Mouse (Mus musculus) right cerebral cortex, adult 2 months (tissue): ENCODE data around the gene Trappc10.

Experiments used
- DNase-seq, 2 experiments: peaks; one replicate each; pipeline ENCODE4 v3.0.0; 2021 to 2022; ENCODE audit warnings: low spot score in 2 of 2

Gene Trappc10

GRCm38 (mm10) chr10:78258142-78258675, 13.8 kb upstream of the Trappc10 start:
- DNase-seq, result no peak

- DNase-seq, result peak in 1 of 2 experiments; percentile 42
Observed at GRCm38 (mm10) chr10:78255646-78256059, 11.2 kb upstream of the Trappc10 start.

GRCm38 (mm10) chr10:78247206-78247605, 2.8 kb upstream of the Trappc10 start:
- DNase-seq, result no peak

GRCm38 (mm10) chr10:78246725-78247124, 2.3 kb upstream of the Trappc10 start:
- no peak for DNase-seq

- no peak for DNase-seq
Observed at GRCm38 (mm10) chr10:78245225-78245547, 745 bp upstream of the Trappc10 start.

- peak in 1 of 2 experiments; percentile 34 for DNase-seq
Observed at GRCm38 (mm10) chr10:78244058-78244437, 393 bp downstream of the Trappc10 start.

GRCm38 (mm10) chr10:78238926-78239325, 5.5 kb downstream of the Trappc10 start:
- no peak for DNase-seq

- DNase-seq, result peak; percentile 37 to 40
Observed at GRCm38 (mm10) chr10:78238297-78238696, 6.1 kb downstream of the Trappc10 start.

- DNase-seq, result no peak
Observed at GRCm38 (mm10) chr10:78237809-78238208, 6.6 kb downstream of the Trappc10 start.

GRCm38 (mm10) chr10:78236885-78237629, 7.4 kb downstream of the Trappc10 start:
- no peak for DNase-seq

GRCm38 (mm10) chr10:78233756-78234155, 10.7 kb downstream of the Trappc10 start:
- DNase-seq, result no peak

GRCm38 (mm10) chr10:78233161-78233560, 11.3 kb downstream of the Trappc10 start:
- DNase-seq, result no peak

- no peak for DNase-seq
Observed at GRCm38 (mm10) chr10:78232301-78232980, 12.0 kb downstream of the Trappc10 start.

GRCm38 (mm10) chr10:78228560-78228928, 15.9 kb downstream of the Trappc10 start:
- no peak for DNase-seq

GRCm38 (mm10) chr10:78227875-78228559, 16.4 kb downstream of the Trappc10 start:
- DNase-seq, result no peak

- DNase-seq, result no peak
Observed at GRCm38 (mm10) chr10:78224136-78224535, 20.3 kb downstream of the Trappc10 start.

- no peak for DNase-seq
Observed at GRCm38 (mm10) chr10:78222908-78223307, 21.5 kb downstream of the Trappc10 start.

GRCm38 (mm10) chr10:78221315-78221714, 23.1 kb downstream of the Trappc10 start:
- peak; percentile 31 to 50 for DNase-seq

GRCm38 (mm10) chr10:78219528-78219927, 24.9 kb downstream of the Trappc10 start:
- DNase-seq, result peak; percentile 61 to 64

GRCm38 (mm10) chr10:78218576-78218975, 25.9 kb downstream of the Trappc10 start:
- peak; percentile 35 to 39 for DNase-seq

- no peak for DNase-seq
Observed at GRCm38 (mm10) chr10:78216376-78217083, 27.9 kb downstream of the Trappc10 start.

GRCm38 (mm10) chr10:78214371-78214770, 30.1 kb downstream of the Trappc10 start:
- DNase-seq, result peak; percentile 34 to 56
